Mouse (Mus musculus): ENCODE measurements at regions not wholly inside any gene's neighbourhood (a gene's known extent, or its start where the extent isn't known, plus 50 kb on each side); places are given as distances from the start of the nearest gene placed in this dataset.

DNA sequence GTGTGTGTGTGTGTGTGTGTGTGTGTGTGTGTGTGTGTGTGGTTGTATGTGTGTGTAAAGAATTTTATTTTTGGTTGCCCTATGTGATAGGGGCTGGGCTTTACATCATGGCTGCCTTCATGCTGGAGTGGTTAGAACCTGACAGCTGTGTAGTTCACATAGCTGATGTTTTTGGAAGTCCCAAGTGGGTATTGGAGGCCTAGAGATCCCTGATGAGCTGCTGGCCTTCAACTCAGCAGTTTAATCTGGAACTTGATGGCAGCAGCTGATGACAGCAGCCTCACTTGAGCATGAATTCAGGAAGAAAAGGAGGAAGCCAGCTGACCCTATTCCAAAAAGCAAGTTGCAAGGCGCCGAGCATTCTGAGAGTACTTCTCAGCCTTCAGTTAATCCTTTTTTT, 846.6 kb downstream of the Adgrl2 start:
- no peaks in the 10 kb centered on the region for H3K4me1 ChIP-seq (replicated peaks; ENCODE audit: control insufficient read depth, insufficient read depth, low read length)
- H3K4me2 ChIP-seq (replicated peaks; ENCODE audit: low read depth) = no peak overlapping the region
- H3K27me3 ChIP-seq (replicated peaks; ENCODE audit: control insufficient read depth, insufficient read depth, low read length) = no peaks in the 10 kb centered on the region
- H3K9me3 ChIP-seq (ENCODE audit: control insufficient read depth) = no peaks in the 10 kb centered on the region
- ATAC-seq = no peak
- no peak for TF ChIP-seq CTCF (IDR thresholded peaks at IDR 0.05; ENCODE audit: low read depth)
- WGBS = 67% methylated on average over 2 of the region's 2 CpGs
- H3K4me3 ChIP-seq (ENCODE audit: low read depth, low read length) = no peak overlapping the region
- no peak overlapping the region for H3K27ac ChIP-seq (ENCODE audit: low read depth, low read length)
- no peaks in the 10 kb centered on the region for H3K36me3 ChIP-seq (ENCODE audit: control insufficient read depth, insufficient read depth)
- H3K9ac ChIP-seq (ENCODE audit: low read depth, low read length) = no peak overlapping the region

GRCm38 (mm10) chr3:148136791-148137251, 853.5 kb downstream of the Adgrl2 start:
- Histone ChIP-seq H3K9ac (ENCODE audit: low read depth, low read length) (no peak overlapping the region), H3K27me3 (replicated peaks; ENCODE audit: control insufficient read depth, insufficient read depth, low read length) (no peaks in the 10 kb centered on the region), H3K4me3 (ENCODE audit: low read depth, low read length) (no peak overlapping the region), H3K36me3 (ENCODE audit: control insufficient read depth, insufficient read depth) (no peaks in the 10 kb centered on the region), H3K27ac (ENCODE audit: low read depth, low read length) (no peak overlapping the region), H3K4me1 (replicated peaks; ENCODE audit: control insufficient read depth, insufficient read depth, low read length) (no peaks in the 10 kb centered on the region), H3K9me3 (ENCODE audit: control insufficient read depth) (no peaks in the 10 kb centered on the region), H3K4me2 (replicated peaks; ENCODE audit: low read depth) (no peak overlapping the region)
- WGBS = 76% methylated on average over 3 of the region's 3 CpGs
- no peak for ATAC-seq
- no peak for TF ChIP-seq CTCF (IDR thresholded peaks at IDR 0.05; ENCODE audit: low read depth)

DNA sequence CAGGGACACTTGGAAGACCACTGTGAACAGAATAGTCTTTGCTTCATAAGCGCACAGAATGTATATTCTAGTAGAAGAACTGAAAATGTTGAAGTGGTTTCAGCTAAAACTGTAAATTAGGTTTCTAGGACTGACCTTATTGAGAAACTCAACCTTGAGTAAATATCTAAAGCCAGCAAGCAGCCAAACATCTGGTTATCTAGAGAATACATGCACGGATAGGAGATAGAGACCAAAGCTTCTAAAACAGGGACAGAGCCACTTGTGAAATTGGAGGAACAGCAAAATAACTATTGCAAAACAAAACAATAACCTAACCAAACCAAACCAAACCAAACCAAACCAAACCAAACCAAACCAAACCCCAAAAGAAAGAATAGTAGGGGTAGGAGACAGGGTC, 855.7 kb downstream of the Adgrl2 start:
- 73% methylated on average over 2 of the region's 2 CpGs for WGBS
- H3K27ac ChIP-seq (ENCODE audit: low read depth, low read length) = no peak overlapping the region
- no peak for TF ChIP-seq CTCF (IDR thresholded peaks at IDR 0.05; ENCODE audit: low read depth)

GRCm38 (mm10) chr3:148115576-148115975, 874.8 kb downstream of the Adgrl2 start:
- Histone ChIP-seq H3K4me3 (ENCODE audit: low read depth, low read length) (no peak overlapping the region), H3K27ac (ENCODE audit: low read depth, low read length) (no peak overlapping the region), H3K36me3 (ENCODE audit: control insufficient read depth, insufficient read depth) (no peaks in the 10 kb centered on the region), H3K4me2 (replicated peaks; ENCODE audit: low read depth) (no peak overlapping the region), H3K9ac (ENCODE audit: low read depth, low read length) (no peak overlapping the region), H3K4me1 (replicated peaks; ENCODE audit: control insufficient read depth, insufficient read depth, low read length) (no peaks in the 10 kb centered on the region), H3K27me3 (replicated peaks; ENCODE audit: control insufficient read depth, insufficient read depth, low read length) (no peaks in the 10 kb centered on the region), H3K9me3 (ENCODE audit: control insufficient read depth) (no peaks in the 10 kb centered on the region)
- TF ChIP-seq CTCF (IDR thresholded peaks at IDR 0.05; ENCODE audit: low read depth) = no peak
- no peak for ATAC-seq

More for the DNA sequence above, 855.7 kb downstream of the Adgrl2 start:
- Histone ChIP-seq H3K4me3 (ENCODE audit: low read depth, low read length) (no peak overlapping the region), H3K4me2 (replicated peaks; ENCODE audit: low read depth) (no peak overlapping the region), H3K4me1 (replicated peaks; ENCODE audit: control insufficient read depth, insufficient read depth, low read length) (no peaks in the 10 kb centered on the region), H3K9me3 (ENCODE audit: control insufficient read depth) (no peaks in the 10 kb centered on the region), H3K9ac (ENCODE audit: low read depth, low read length) (no peak overlapping the region), H3K27me3 (replicated peaks; ENCODE audit: control insufficient read depth, insufficient read depth, low read length) (no peaks in the 10 kb centered on the region), H3K36me3 (ENCODE audit: control insufficient read depth, insufficient read depth) (no peaks in the 10 kb centered on the region)
- no peak for ATAC-seq

- no peaks in the 10 kb centered on the region for H3K27me3 ChIP-seq (replicated peaks; ENCODE audit: control insufficient read depth, insufficient read depth, low read length)
Observed at GRCm38 (mm10) chr3:148112204-148112603, 878.2 kb downstream of the Adgrl2 start.

GRCm38 (mm10) chr3:148107031-148107430, 883.3 kb downstream of the Adgrl2 start:
- no peak overlapping the region for H3K27ac ChIP-seq (ENCODE audit: low read depth, low read length)
- ATAC-seq = no peak
- no peaks in the 10 kb centered on the region for H3K36me3 ChIP-seq (ENCODE audit: control insufficient read depth, insufficient read depth)
- H3K27me3 ChIP-seq (replicated peaks; ENCODE audit: control insufficient read depth, insufficient read depth, low read length) = no peaks in the 10 kb centered on the region
- no peak overlapping the region for H3K4me2 ChIP-seq (replicated peaks; ENCODE audit: low read depth)
- no peak overlapping the region for H3K9ac ChIP-seq (ENCODE audit: low read depth, low read length)
- 82% methylated on average over 1 of the region's 1 CpGs for WGBS
- no peak overlapping the region for H3K4me3 ChIP-seq (ENCODE audit: low read depth, low read length)
- no peaks in the 10 kb centered on the region for H3K4me1 ChIP-seq (replicated peaks; ENCODE audit: control insufficient read depth, insufficient read depth, low read length)
- no peak for TF ChIP-seq CTCF (IDR thresholded peaks at IDR 0.05; ENCODE audit: low read depth)
- H3K9me3 ChIP-seq (ENCODE audit: control insufficient read depth) = no peaks in the 10 kb centered on the region

More at GRCm38 (mm10) chr3:148112204-148112603, 878.2 kb downstream of the Adgrl2 start:
- Histone ChIP-seq H3K36me3 (ENCODE audit: control insufficient read depth, insufficient read depth) (no peaks in the 10 kb centered on the region), H3K9ac (ENCODE audit: low read depth, low read length) (no peak overlapping the region), H3K9me3 (ENCODE audit: control insufficient read depth) (no peaks in the 10 kb centered on the region), H3K27ac (ENCODE audit: low read depth, low read length) (no peak overlapping the region), H3K4me2 (replicated peaks; ENCODE audit: low read depth) (no peak overlapping the region), H3K4me3 (ENCODE audit: low read depth, low read length) (no peak overlapping the region), H3K4me1 (replicated peaks; ENCODE audit: control insufficient read depth, insufficient read depth, low read length) (no peaks in the 10 kb centered on the region)
- WGBS = 92% methylated on average over 3 of the region's 3 CpGs
- no peak for ATAC-seq
- TF ChIP-seq CTCF (IDR thresholded peaks at IDR 0.05; ENCODE audit: low read depth) = no peak

GRCm38 (mm10) chr3:148093930-148094329, 896.4 kb downstream of the Adgrl2 start:
- WGBS = 81% methylated on average over 4 of the region's 4 CpGs
- ATAC-seq = no peak

More at GRCm38 (mm10) chr3:148093930-148094329, 896.4 kb downstream of the Adgrl2 start:
- H3K27ac ChIP-seq (ENCODE audit: low read depth, low read length) = no peak overlapping the region
- H3K4me3 ChIP-seq (ENCODE audit: low read depth, low read length) = no peak overlapping the region
- no peak overlapping the region for H3K4me2 ChIP-seq (replicated peaks; ENCODE audit: low read depth)
- no peaks in the 10 kb centered on the region for H3K4me1 ChIP-seq (replicated peaks; ENCODE audit: control insufficient read depth, insufficient read depth, low read length)
- H3K36me3 ChIP-seq (ENCODE audit: control insufficient read depth, insufficient read depth) = no peaks in the 10 kb centered on the region
- H3K9me3 ChIP-seq (ENCODE audit: control insufficient read depth) = no peaks in the 10 kb centered on the region
- no peak overlapping the region for H3K9ac ChIP-seq (ENCODE audit: low read depth, low read length)
- H3K27me3 ChIP-seq (replicated peaks; ENCODE audit: control insufficient read depth, insufficient read depth, low read length) = no peaks in the 10 kb centered on the region
- TF ChIP-seq CTCF (IDR thresholded peaks at IDR 0.05; ENCODE audit: low read depth) = no peak
